Comparison of ENCODE assay signal across 11 mouse cellular contexts in the genomic region with DNA sequence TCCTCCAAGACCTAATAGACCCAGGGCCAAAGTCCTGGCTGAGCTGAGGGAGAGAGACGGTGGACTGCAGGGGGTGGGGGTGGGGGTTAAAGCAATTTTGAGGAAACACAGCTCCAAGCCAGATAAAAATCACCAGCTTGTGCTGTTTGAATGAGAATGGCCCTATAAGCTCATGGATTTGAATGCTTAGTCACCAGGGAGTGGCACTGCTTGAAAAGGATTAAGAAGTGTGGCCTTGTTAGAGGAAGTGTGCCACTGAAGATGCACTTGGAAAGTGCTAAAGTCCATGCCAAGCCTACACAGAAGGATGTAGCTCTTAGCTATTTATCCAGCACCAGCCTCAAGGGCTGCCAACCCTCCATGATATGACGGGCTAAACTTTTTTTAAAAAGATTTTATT.
"Had no signal": no experiment of that assay in that cellular context is flagged by ENCODE, and none has a peak within 500 bp of the region (broad histone marks: within the 10 kb centered on the region; RNA-seq: fewer than 3 reads in every experiment).

No protein-coding gene starts in this region.

- H3K36me3 ChIP-seq: limb, embryonic 15.5 days; liver, embryonic 13.5 days; midbrain, embryonic 13.5 days had no signal

- DNase-seq: kidney, adult 11 months; kidney, adult 9 months; kidney, postnatal 4 days; liver, embryonic 13.5 days; lung, adult 18-20 months; right cerebral cortex, adult 18-20 months had no signal

- H3K27me3 ChIP-seq: limb, embryonic 15.5 days; liver, embryonic 13.5 days; midbrain, embryonic 13.5 days had no signal

- H3K27ac ChIP-seq: kidney, postnatal 0 days; midbrain, embryonic 13.5 days had no signal

- H3K4me3 ChIP-seq: layer of hippocampus, adult 2 months; left cerebral cortex, adult 2 months had no signal
